Mouse (Mus musculus): Measurements from ENCODE around the gene Bicral. TPM values are rescaled to one million over a fixed set of nuclear protein-coding genes. Genes with fewer than 3 reads are reported as not detected.

Gene Bicral
- 1 to 10 TPM; 7.5 to 9.2 TPM for total RNA-seq (2021)
- long read RNA-seq, experiment 1, partial matches to known transcripts, result 0 of 8 reads
- long read RNA-seq, experiment 1, other reads (novel, unspliced or antisense), result 8 of 8 reads
- long read RNA-seq, experiment 2, partial matches to known transcripts, result 0 of 11 reads
- long read RNA-seq, experiment 2, other reads (novel, unspliced or antisense), result 11 of 11 reads

- DNase-seq, result peak; percentile 56
These were observed at the start of gene Bicral for GRCm38 (mm10) chr17:46857903-46858748. Bicral (minus strand) TSS chr17:46858482.

GRCm38 (mm10) chr17:46903876-46904490 lies 45.7 kb upstream of the Bicral start:
- peak; percentile 56 for DNase-seq

- no peak for DNase-seq
These were observed 42.7 kb upstream of the Bicral start for GRCm38 (mm10) chr17:46900941-46901340.

GRCm38 (mm10) chr17:46897221-46897950 lies 39.1 kb upstream of the Bicral start:
- no peak for DNase-seq

GRCm38 (mm10) chr17:46895426-46895825 lies 37.1 kb upstream of the Bicral start:
- peak; percentile 34 for DNase-seq

GRCm38 (mm10) chr17:46890843-46891594 lies 32.7 kb upstream of the Bicral start:
- peak; percentile 50 for DNase-seq

- peak; percentile 97 for DNase-seq
These were observed 32.0 kb upstream of the Bicral start, which contains the start of gene Tbcc for GRCm38 (mm10) chr17:46890116-46890815. Tbcc (plus strand) TSS chr17:46890684.

GRCm38 (mm10) chr17:46889450-46890084 lies 31.3 kb upstream of the Bicral start:
- DNase-seq, result peak; percentile 80

GRCm38 (mm10) chr17:46888511-46889212 lies 30.4 kb upstream of the Bicral start:
- no peak for DNase-seq

GRCm38 (mm10) chr17:46885910-46886643 lies 27.8 kb upstream of the Bicral start:
- DNase-seq, result no peak

- DNase-seq, result no peak
These were observed 27.1 kb upstream of the Bicral start for GRCm38 (mm10) chr17:46885218-46885909.

- no peak for DNase-seq
These were observed 26.5 kb upstream of the Bicral start for GRCm38 (mm10) chr17:46884766-46885165.

GRCm38 (mm10) chr17:46883107-46883506 lies 24.8 kb upstream of the Bicral start:
- no peak for DNase-seq

GRCm38 (mm10) chr17:46881728-46882127 lies 23.4 kb upstream of the Bicral start:
- DNase-seq, result no peak

- no peak for DNase-seq
These were observed 22.0 kb upstream of the Bicral start for GRCm38 (mm10) chr17:46880322-46880721.

- peak; percentile 67 for DNase-seq
These were observed 21.6 kb upstream of the Bicral start for GRCm38 (mm10) chr17:46879841-46880311.

GRCm38 (mm10) chr17:46877061-46877460 lies 18.8 kb upstream of the Bicral start:
- no peak for DNase-seq

GRCm38 (mm10) chr17:46876371-46876950 lies 18.2 kb upstream of the Bicral start:
- no peak for DNase-seq
